Mouse (Mus musculus) adrenal gland, postnatal 4 days (tissue): ENCODE measurements around the gene Klhl40. TPM values are rescaled to one million over a fixed set of nuclear protein-coding genes. Genes with fewer than 3 reads are reported as not detected.

ENCODE experiments used
- DNase-seq, 2 experiments: peaks; one replicate each; pipeline ENCODE4 v3.0.0; 2021 to 2022; ENCODE audit warnings: low spot score in 2 of 2, mixed read lengths in 2 of 2
- total RNA-seq, 2 experiments: library from RNA; stranded (reverse); gene quantifications; 2 replicates each; pipeline ENCODE4 v1.2.3; 2021

Klhl40 gene
- total RNA-seq, 2 experiments from 2014 or later: 1.9 to 3.8 TPM

DNA sequence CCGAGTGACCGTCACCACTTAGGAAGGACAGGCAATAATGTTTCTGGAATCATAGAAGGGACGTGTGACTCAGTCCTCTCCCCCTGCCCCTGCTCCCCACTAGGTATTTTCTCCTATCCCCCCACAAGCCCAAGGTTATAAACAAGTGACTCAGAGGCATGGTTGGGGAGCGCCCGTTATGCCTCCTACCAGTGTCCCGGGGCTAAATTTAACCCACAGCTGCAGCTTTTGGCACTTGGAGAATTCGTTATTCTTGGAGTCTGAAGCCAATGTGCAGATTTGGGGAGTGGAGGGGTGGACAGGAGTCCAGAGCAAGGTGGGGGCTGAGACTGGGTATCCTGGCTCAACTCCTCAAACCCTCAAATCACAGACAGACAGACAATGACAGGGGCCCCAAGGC, 896 bp upstream of the Klhl40 start:
- no peak for DNase-seq

DNA sequence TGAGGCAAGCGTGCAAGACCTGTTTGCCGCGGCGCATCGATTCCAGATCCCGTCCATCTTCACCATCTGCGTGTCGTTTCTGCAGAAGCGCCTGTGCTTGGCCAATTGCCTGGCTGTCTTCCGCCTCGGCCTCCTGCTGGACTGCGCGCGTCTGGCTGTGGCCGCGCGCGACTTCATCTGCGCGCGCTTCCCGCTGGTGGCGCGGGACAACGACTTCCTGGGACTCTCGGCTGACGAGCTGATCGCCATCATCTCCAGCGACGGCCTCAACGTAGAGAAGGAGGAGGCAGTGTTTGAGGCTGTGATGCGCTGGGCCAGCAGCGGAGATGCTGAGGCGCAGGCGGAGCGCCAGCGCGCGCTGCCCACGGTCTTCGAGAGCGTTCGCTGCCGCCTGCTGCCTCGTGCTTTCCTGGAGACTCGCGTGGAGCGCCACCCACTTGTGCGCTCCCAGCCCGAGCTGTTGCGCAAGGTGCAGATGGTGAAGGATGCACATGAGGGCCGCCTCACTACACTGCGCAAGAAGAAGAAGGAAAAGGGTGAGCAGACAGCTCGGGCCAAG, 738 bp downstream of the Klhl40 start:
- no peak for DNase-seq

DNA sequence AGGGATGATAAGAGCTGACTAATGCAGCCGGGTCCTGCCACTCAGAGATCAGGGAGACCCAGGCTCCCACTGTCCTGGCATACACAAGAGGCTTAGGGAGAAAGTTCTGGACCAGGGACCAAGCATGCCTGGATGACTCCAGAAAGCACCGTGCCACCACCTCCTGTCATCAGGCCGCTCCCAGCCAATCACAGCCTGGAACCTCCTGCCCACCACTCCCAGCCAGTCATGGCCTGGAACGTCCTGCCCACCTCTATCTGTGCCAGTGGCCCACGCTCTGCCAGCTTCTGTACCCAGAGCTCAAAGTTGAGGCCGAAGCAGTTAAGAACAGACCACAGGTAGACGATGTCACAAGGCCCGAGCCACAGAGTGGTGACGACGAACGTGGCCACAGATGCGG, 7.4 kb downstream of the Klhl40 start:
- DNase-seq: no peak

DNA sequence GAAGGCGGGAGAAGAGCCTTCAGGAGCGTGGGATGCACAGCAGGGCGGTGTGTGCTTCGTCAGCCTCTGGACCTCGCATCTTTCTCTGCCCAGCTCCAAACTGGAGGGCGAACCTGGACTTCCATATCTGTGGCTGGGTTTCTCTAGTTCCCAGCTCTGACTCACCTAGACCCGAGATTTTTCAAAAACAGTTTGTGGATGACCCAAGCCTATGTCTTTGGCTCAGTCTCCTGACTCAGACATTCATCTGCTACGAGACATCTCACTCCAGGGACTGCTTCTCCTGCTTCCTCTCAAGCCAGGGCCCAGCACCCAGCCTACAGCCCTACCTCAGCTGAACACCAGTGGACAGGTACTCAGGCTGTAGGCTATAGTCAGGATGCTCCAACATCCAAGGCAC, 7.9 kb downstream of the Klhl40 start:
- no peak for DNase-seq

DNA sequence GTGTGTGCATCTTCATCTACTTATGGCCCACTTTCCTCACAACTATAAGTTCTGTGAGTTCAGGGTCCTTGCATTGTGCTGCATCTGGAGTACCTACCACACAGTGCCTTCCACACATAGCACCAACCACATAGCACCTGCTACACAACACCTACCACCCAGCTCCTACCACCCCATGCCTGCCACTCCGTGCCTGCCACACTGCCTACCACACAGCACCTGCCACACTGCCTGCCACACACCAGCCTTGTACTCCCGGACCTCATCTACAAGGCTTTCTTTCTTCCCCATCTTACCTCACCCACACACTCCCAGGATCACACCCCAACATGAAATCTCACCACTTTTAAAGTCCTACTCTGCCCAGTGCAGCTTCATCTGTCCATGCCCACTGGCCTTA, 9.0 kb downstream of the Klhl40 start:
- no peak for DNase-seq

DNA sequence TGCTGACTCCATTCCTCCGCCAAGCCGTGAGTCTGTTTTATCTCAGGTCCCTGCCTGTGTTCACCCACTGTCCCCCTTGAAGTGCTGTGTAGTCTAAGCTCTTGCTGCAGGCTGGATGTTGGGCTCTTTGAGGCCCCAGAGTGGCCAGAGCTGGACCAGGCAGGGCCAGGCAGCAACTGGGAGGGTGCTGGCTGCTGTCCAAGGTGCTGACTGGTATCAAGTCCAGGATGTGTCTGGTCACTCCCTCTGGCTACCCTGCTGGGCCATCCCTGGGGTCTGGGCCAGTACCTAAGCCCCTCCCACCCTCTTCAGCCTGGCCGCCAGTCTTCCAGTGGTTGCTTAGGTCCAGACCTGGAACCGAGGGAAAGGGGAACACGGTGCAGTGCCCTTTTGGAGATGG, 13.8 kb downstream of the Klhl40 start:
- peak in 1 of 2 experiments; percentile 50 for DNase-seq

DNA sequence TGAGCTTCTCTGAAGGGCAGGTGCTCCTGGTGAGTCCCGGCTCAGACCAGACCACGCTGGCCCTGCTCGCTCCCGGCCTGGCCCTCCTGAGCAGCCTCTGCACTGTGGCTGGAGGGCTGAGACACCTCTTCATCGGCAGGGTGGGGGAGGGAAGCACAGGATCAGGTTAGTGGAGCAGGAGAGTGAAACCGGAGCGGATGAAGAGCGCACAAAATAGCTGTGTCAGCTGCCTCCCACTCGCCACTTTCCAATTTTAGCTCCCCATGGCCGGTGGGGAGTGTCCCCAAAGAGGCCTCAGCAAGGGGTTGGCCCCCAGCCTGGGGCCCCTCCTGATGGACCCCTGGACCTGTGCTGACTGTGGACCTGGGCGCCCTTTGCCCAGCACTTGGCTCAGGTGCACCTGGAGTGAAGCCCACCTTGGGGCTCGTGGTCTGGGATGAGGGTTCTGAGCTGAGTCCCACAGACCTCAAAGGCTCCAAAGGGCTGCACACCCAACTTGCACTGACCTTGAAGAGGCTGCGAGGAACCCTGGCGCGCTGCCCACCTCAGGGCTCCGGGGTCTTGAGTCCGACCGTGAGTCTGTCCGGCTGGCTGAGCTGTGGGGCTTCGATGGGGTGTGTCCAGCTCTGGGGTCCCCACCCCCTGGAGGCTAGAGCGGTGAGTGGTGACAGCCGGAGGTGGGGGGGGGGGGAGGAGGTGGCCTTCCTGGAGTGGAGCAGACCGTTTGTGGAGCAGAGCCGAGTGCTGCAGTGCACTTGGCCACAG, 14.5 kb downstream of the Klhl40 start, which contains the start of gene Hhatl:
Gene Hhatl (minus strand): TSS at position 751 of the 765 bp plus-strand sequence.
- DNase-seq: no peak

DNA sequence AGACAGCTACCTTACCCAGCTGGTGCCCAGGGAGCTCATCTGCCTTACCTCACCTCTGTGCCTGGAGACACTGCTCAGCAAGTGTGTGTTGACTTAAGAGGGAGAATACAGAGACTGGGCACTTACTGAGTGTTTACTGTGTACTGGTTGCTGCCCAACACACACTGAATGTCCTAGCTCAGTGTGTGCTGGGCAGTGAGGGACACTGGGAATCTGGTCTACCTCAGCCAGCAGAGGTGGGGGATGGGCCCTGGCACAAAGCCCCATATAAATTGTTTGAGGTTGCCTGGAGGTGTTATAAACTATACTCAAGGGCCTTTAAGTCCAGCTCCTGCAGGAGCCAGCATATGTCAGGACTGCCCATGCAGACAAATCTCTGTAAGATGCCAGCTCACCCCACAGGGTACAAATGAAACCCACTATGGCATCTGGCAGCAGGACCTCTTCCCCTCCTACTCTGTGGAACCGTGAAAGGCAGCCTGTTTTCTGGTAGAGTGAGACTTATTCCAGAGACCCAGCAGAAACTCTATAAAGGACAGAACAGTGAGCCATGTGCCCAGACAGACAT, 17.6 kb downstream of the Klhl40 start:
- no peak for DNase-seq

DNA sequence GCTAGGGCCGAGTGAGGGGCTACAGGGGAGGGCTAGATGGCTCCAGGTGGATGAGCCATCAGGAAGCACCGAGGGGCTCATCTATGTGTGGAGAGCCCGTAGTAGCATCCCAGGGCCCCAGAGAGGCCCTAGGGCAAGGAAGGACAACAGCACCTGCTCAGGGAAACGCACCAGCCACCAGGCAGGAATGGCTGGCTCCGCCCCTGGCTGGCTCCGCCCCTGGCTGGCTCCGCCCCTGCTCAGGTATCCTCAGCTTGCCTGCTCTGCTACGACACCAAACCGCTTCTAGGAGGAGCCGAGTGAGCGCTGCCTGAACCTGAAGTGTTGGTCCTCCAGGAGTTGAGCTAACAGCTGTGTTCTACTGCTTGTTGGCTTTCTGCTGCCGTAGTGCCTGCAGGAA, 20.3 kb downstream of the Klhl40 start:
- DNase-seq: no peak

DNA sequence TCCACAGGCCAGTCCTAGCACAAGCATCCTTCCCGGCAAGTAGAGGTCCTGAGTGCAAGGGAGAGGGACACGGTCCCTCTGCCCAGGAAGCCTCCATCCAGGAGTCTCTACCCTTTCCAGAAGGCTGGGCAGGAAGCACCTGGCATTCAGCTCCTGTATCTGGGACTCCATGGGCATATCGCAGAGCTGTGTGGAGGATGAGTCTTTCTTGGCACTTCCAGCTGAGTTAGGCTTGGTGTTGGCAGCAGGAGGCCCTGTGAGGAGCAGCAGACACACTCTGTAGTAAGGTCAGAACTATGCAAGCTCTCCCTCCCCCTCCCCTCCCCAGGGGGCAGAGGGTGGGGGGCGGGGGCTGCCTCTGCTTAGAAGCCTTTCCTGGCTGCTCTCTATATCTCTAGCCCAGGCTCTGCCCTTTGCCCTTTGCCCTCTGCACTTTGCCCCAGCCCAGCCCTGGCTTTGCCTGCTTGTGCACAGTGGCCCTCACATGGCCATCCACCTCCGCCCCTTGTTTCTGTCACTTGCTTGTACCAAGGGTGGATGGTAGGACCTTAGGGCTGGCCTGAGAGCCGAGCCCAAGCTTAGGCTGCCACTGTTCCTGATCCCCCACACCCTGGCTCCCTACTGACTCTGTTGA, 21.6 kb downstream of the Klhl40 start:
- DNase-seq: no peak

DNA sequence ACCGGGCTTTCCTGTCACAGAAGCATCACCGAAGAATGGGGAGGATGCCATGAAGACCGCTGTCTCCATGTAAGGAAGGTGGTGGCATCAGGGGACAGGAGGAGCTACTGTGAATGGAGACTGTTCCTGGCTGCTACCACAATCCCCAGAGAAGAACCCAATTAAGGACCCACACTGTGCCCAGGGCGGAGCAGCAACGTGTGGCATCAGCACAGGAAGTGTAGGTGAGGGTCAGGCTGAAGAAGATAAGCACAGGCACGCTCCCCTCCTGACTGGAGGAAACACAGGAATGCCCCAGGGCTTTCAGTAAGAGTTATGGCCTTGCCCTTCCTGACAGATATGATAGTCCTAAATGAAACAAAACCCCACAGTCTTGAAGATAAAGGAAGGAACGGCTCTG, 25.3 kb downstream of the Klhl40 start:
- DNase-seq: no peak

DNA sequence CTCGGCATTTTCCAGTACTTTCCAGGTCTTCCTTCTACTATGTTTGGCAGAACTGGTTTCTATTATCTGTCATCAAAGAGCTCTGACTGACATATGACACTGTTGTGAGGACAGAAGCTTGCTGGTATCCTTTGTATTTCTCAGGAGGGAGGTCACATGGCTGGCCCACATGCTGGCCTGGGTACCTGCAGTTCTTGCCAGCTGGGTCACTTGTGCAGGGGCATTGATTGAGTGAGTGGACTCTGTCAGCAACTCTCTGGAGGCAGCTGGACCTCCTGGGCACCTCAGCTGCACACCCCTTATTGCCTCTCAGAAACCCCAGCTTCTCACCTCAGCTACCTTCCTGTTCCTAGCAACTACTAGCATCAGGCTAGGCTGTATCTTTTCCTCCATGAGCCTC, 30.1 kb downstream of the Klhl40 start:
- DNase-seq: no peak

DNA sequence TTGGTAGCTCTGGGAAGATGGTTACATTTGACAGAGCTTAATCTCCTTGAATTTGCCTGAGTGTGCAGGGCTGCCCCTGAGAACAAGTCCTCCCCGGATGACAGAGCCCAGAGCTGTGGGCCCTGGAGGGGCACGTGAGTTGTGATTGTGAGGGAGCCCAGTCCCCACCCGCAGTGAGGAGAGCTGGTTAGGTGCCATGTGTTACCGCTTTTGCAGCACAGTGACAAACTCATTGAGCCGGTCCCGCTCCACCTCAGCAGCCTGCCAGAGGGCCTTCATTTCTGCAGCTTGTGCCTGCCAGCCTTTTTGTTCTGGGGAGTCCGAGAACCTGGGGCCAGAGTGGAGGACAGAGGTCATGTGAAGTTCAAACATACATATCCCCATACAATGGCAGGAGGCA, 30.5 kb downstream of the Klhl40 start:
- DNase-seq: no peak

DNA sequence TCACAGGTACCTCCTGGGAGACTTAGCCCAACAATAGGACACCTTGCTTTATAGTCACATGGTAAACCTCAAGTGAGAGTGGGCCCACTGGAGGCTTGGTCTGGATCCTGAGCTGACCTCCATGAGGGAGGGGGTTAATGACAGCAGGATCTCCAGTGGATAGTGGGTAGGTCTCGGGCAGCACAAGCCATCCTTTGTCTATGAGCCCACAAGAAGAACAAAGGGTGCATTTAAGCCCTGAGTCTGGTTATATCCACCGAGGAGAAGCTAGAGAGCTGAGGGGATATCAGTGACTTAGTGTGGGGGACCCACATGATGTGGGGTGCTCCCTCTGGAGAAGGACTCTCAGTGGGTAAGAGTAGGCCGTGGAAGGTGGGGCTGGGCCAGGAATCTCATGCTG, 31.1 kb downstream of the Klhl40 start:
- DNase-seq: no peak

DNA sequence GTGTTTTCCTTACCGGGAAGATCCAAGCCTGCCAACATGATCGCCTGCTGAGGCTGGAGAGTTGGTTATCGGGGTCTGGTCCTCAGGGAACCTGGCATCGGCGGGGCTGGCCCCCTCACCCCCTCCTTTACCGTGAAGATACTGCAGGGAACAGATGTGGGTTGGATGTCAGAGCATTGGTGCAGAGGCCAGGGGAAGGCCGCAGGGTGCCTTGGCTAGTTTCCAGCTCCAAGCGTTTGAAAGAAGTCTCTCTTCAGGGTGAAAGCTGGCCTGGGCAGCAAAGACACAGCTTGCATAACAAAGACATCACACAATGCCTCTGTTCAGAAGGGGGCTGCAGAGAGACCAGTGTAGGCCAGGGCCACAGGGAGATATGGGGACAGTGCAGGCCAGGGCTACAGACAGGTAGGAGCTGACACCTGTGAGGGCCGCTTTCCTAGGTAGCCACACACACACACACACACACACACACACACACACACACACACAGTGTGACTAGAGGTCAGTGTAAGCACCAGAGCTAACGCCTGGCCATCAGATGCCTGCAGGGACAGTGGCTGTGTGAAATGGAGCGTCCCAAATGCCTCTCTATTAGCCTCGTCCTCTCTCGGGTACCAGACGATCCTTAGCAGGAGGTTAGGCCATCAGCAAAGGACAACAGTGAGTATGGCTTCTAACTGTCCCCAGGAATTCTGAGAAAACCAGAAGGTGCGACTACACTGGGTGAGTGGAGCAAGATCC, 32.8 kb downstream of the Klhl40 start:
- DNase-seq: peak in 1 of 2 experiments; percentile 11

DNA sequence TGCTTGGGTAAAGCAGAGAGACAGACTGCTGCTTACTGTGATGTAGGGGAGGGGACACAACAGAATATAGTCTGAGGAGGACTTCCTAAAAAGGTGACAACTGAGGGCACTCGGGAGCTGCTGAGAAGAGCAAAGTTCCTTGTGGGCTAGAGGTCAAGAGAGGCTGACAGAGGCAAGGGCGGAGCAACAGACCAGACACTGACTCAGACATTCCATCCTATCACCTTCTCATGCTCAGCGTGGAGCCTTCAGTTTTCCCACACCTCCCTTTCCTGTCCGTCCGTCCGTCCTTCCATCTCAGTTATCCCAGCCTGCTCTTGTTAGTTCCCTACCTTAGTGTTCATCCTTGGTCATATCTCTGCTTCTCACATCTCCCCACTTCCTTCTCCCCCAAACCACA, 37.8 kb downstream of the Klhl40 start:
- DNase-seq: no peak

DNA sequence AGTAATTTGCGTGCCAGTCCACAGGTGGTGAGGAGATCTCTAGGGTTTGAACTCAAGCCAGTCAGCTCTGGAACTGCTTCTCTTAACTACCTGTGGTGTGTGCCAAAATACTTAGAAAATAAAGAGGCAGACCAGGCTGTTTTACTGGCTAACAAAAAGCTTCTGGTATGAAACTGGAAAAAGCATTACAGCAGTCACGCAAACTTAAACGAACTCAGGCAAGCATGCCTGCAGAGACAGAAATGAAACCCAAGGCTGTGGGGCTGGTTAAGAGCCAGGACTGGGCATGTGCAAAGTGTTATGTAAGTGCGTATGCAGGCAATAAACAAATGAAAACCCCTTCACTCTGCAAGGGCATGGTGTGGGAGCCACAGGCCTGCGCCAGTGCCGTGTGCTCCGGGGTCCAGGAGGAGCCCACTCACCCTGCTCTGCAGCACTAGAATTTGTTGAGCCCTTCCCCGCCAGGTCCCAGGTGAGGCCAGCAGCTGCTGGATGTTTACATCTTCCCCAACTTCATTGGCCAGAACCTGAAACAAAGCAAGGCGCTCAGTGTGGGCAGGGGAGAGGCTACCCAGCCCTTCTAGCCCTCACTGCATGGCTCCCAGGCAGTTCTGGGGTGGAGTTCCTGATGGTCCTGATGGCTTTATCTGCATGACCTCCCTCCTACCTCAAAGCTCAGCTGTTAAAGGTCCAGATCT, 41.8 kb downstream of the Klhl40 start:
- no peak for DNase-seq

DNA sequence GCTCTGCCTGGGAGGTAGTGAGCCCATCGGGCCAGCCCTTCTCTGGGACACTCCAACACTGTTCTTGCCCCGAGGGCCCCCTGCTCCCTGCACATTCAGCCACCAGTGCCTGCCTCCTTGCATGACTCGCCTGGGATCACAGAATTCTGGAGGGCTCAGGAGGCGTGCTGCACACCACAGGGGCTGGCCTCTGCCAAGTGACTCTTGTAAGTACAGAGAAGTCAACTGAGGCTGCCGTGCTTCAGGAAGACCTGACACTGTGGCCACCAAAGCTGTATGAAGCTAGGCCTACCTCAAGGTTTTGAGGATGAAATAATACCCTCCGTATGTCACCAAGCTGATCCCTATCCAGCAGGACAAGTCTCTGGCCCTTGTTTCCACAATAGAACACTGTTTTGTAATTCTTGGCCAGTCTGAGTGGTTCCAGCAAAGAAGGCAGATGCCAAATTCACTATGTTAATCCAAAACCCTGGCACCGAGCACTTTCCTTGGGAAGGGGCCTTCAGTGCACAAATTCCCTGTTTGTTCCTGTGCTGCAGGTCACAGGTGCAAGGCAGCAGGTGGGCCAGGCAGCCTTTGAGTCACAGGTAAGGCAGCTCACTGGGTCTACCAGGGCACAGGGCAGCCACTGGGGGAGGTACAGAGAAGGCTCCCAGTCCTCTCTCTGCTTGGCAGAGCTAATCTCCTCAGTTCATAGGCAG, 42.5 kb downstream of the Klhl40 start:
- DNase-seq: no peak

DNA sequence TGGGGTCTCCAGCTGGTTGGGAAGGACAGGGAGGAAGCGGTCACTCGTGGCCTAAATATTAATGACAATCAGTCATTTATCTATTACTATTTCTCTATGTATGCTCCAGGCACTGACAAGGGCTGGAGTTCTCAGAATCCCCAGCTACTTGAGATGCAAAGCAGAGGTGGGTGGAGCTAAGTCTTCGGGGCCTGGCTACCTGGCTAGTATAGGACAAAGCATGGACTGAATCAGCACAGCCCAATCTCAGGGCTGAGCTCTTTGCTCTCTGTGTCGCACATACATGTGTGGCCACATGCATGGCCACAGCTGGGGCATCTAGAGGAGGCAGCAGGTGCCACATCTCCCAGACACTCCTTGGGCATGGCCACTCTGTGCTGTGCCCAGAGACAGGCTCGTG, 43.4 kb downstream of the Klhl40 start:
- no peak for DNase-seq

DNA sequence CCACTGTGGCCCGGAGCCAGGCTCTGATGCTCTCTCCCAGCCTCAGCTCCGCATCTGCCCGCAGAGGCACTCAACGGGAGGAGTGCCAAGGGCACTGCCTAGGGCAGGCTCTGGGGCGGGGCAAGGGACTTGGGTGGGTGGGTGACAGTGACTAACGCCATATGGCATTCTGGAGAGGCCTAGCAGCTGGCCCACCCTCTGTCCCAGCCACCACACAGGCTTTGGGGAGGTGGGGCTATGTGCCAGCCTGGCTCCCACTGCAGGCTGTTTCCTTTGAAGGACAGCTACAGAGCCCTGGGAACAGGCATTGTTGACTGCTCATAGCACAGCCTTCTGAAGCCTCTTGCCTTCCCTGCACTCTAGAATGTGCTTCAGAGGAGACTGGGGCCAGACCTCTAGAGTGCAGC, 45.2 kb downstream of the Klhl40 start:
- no peak for DNase-seq
